Mouse (Mus musculus): ENCODE measurements around the gene Igfbp2. TPM values are rescaled to one million over a fixed set of nuclear protein-coding genes. Genes with fewer than 3 reads are reported as not detected.

Igfbp2 gene
- total RNA-seq, 2 experiments from 2014 or later = 0.38 to 0.64 TPM

Other genes with a start within 250 kb of the Igfbp2 start
- gene Smarcal1, start 241.3 kb upstream of the Igfbp2 start, total RNA-seq (2021) = 10 to 100 TPM; 19.1 to 20.5 TPM
- not detected for gene Ankar, start 123.9 kb upstream of the Igfbp2 start, total RNA-seq (2021)
- 100 to 1,000 TPM; 447 to 533 TPM for gene Rpl37a, start 113.2 kb upstream of the Igfbp2 start, total RNA-seq (2021)
- gene Igfbp5, start 50.4 kb downstream of the Igfbp2 start, total RNA-seq (2021) = 100 to 1,000 TPM; 159 to 169 TPM
- not detected for gene Tnp1, start 191.4 kb downstream of the Igfbp2 start, total RNA-seq (2021)